Mouse (Mus musculus): ENCODE measurements around the gene Celf2.

Gene Celf2

DNA sequence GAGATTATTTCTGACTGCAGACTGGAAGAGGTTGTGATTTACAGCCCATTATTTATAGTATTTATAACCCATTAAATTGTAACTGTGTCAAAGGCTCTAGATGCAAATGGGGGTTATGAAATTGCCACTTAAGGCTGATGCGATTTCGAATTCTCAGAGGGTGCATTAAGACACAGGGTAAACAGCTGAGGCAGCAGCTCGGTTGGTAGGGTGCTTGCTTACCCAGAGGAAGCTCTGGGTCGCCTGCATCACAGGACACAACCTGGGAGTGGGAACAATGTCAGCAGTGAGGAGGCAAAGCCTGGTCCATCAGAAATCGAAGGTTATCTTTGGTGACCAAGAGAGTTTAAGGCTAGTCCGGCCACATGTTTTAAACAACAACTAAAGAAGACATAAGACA lies 286.5 kb downstream of the Celf2 start:
- in situ Hi-C loops (cut with MboI; ENCODE audit: unreplicated experiment in 2 of 2): no loop called here

DNA sequence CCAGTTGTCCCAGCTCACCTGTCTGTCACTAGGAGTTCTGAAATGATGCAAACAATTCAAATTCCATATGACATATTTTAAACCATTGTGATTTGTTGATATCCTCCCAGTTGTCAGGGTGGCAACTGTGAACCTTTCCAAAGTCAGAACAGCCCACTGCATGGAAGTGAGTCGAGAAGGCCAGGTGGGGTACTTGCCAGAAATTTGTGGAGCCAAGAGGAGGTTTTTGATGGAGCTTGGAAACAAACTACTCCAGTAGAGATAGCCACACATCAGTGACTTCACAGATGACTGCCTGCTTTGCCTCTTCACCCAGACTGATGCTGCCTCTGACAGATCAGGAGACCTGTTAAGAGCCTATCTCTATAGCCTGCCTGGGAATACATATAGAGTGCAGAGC lies 287.5 kb downstream of the Celf2 start:
- in situ Hi-C loops (cut with MboI; ENCODE audit: unreplicated experiment in 2 of 2): no loop called here

DNA sequence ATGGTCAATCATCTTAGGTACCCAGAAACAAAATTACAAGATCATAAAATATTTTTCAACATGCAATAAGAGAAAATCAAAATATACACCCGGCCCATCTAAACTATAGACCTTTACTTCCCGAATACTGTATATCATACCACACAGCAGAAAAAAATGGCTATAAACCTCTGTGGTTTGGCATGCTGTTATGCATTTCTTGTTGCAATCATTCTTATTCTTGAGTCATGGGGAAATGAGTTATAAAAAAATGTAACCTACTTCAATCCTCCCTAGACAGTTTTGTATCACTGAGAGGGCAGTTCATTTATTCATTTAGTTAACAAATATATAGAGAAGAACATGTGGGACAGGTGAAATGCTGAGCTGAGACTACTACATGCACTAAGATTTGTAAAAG lies 291.3 kb downstream of the Celf2 start:
- in situ Hi-C loops (cut with MboI; ENCODE audit: unreplicated experiment in 2 of 2): no loop called here

GRCm38 (mm10) chr2:7207691-7208504 lies 301.5 kb downstream of the Celf2 start:
- in situ Hi-C loops (cut with MboI; ENCODE audit: unreplicated experiment in 2 of 2): no loop called here

DNA sequence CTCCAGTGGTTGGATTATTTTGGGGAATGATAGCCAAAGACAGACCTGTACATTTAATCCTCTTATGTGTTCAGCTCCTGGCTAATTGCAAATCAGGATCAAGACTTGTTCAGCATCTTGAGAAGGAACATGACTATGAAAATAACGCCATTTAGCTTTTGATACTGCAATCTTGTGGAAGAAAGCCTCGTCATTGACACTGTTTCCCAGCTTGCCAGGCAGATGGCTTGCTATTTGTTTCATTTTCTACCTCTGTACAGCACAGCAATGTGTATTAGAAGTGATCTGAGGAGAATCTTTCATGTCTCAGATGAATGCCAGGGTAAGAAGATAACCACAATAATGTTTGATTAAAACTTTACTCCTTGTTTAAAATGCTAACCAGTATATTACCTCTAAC lies 315.9 kb downstream of the Celf2 start:
- in situ Hi-C loops (cut with MboI; ENCODE audit: unreplicated experiment in 2 of 2): no loop called here

DNA sequence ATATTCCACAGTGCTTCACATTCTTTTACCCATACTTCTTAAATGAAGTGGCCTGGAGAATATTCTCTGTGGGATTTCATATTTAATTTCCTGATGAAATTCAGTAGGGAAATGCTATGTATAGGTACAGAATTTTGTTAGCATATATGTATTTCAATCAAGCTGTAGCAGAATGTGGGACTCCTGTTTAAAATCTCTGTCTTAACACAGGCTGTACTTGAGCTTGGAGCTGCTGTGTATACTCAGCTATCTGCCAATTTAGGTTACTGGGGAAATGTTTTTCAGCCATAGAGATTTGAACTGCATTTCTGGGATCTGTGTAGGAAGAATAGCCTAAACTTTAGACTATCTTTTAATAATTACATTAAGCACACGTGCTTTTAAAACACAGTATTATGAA lies 330.2 kb downstream of the Celf2 start:
- in situ Hi-C loops (cut with MboI; ENCODE audit: unreplicated experiment in 2 of 2): no loop called here

GRCm38 (mm10) chr2:7173271-7174064 lies 335.9 kb downstream of the Celf2 start:
- in situ Hi-C loops (cut with MboI; ENCODE audit: unreplicated experiment in 2 of 2): no loop called here

- in situ Hi-C loops (cut with MboI; ENCODE audit: unreplicated experiment in 2 of 2): no loop called here
Measured at GRCm38 (mm10) chr2:7171087-7171696, 338.2 kb downstream of the Celf2 start.

- in situ Hi-C loops (cut with MboI; ENCODE audit: unreplicated experiment in 2 of 2): no loop called here
Measured at GRCm38 (mm10) chr2:7165786-7166185, 343.6 kb downstream of the Celf2 start.

DNA sequence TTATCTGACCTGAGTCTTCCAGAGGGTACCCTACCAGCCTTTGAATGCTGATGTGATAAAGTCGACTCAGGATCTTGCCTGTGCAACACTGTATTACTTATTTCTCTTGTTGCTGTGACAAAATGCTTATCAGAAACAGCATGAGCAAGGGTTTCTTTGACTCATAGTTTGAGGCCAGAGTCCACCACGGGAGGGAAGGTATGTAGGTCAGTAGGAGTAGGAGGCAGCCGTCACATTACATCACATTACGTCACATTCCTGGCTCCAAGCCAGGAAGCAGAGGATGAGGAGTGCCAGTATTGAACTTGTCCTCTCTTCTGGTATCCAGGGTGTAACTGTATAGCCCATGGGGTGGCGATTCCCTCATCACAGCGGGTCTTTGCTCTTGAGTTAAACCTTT lies 349.3 kb downstream of the Celf2 start:
- in situ Hi-C loops (cut with MboI; ENCODE audit: unreplicated experiment in 2 of 2): no loop called here

DNA sequence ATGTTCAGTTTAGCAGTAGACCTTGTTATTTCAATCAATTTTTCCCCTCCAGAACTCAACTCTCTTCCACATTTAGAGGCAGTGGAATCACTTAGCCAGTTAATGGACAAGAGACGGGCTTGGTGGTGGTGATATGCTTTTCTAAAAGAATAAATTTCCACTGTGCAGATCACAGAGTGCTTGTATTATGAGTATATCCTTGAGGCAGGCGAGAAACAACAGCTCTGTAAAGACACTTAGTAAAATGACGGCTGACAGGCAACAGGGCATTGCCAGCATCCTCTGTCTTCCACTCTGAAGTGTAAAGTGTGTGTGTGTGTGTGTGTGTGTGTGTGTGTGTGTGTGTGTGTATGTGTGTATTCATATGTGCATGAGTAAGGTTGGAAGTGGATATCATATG lies 362.1 kb downstream of the Celf2 start:
- in situ Hi-C loops (cut with MboI; ENCODE audit: unreplicated experiment in 2 of 2): loop anchor here in 1 of 2 experiments (25.0 kb wide), 1 partner anchor 485 kb away; no protein-coding TSS in a partner anchor

- in situ Hi-C loops (cut with MboI; ENCODE audit: unreplicated experiment in 2 of 2): loop anchor here in 1 of 2 experiments (25.0 kb wide), 1 partner anchor 483 kb away; no protein-coding TSS in a partner anchor
Measured at GRCm38 (mm10) chr2:7145541-7146043, 363.8 kb downstream of the Celf2 start.

DNA sequence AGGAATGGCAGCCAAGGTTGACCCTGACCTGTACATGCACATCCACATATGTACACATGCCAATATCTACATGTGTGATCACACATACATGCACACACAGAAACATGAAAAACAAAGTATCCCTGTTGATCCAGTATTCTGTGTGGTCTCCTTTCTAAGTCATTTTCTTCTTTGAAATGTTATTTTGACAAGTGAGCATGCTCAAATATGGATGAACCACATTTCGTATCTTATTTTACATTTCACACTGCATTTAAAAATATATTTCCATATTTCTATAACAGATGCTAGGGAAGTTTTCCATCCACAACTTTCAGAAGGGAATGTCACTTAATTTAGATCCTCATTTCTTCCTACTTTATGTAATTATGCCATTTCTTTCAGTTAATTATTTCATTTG lies 364.5 kb downstream of the Celf2 start:
- in situ Hi-C loops (cut with MboI; ENCODE audit: unreplicated experiment in 2 of 2): loop anchor here in 1 of 2 experiments (25.0 kb wide), 1 partner anchor 483 kb away; no protein-coding TSS in a partner anchor

GRCm38 (mm10) chr2:7123366-7123765 lies 386.0 kb downstream of the Celf2 start:
- in situ Hi-C loops (cut with MboI; ENCODE audit: unreplicated experiment in 2 of 2): no loop called here

DNA sequence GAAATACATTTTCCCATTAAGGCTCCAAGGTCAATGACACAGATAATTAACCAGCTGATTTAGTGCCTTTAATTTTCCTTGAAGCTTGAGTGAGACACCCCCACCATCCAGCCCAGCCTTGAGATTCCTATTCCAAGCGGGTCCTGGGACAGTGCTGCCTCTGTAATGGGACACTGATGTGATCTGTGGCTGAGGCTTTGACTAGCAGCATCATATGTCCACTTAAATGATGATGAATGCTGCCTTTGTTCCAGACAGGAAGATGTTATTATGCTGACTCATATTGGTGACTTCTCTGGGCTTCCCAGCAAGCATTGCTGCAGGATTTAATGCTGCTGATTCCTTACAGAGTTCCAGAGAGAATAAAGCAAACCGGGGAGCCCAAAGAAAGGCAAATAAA lies 393.6 kb downstream of the Celf2 start:
- in situ Hi-C loops (cut with MboI; ENCODE audit: unreplicated experiment in 2 of 2): loop anchor here in 1 of 2 experiments (10.0 kb wide), 2 partner anchors 401 to 551 kb away; no protein-coding TSS in a partner anchor

DNA sequence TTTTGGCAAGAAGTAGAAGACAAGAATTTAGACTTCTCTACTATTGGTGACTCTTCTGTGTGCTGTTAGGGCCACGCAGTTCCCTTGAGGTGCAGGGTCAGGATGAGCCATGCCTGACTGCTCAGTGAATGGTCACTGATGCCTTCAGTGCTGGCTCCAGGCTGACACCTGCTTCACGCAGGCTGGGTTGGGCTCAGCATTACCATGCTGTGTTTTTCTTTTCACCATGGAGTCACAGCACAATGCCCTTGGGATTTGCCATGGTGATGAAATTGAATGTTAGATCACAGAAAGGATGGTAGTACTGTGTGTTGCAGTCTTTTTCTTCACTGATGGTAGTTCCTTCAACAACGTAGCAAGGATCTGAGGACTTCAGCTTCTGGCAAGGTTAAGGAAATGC lies 394.2 kb downstream of the Celf2 start:
- in situ Hi-C loops (cut with MboI; ENCODE audit: unreplicated experiment in 2 of 2): loop anchor here in 1 of 2 experiments (10.0 kb wide), 2 partner anchors 400 to 550 kb away; no protein-coding TSS in a partner anchor

DNA sequence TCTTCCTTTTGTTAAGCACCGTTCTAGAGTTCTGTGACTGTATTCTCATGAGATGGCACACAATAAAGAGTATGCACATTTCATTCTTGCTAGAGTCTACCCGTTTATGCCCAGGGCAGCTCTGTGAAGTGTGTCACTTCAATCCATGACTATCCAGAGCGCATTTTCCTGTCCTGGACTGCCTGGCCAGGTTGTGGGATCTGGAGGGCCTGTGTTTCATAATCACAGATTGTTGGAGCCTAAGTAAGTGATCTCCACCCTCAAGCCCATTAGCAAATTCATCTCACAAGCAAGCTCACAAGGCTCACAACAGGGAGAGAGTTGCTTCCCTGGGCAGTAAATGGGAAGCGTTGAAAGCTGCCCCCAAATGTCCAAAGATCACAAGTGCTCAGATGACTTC lies 395.6 kb downstream of the Celf2 start:
- in situ Hi-C loops (cut with MboI; ENCODE audit: unreplicated experiment in 2 of 2): loop anchor here in 1 of 2 experiments (10.0 kb wide), 2 partner anchors 399 to 549 kb away; no protein-coding TSS in a partner anchor

DNA sequence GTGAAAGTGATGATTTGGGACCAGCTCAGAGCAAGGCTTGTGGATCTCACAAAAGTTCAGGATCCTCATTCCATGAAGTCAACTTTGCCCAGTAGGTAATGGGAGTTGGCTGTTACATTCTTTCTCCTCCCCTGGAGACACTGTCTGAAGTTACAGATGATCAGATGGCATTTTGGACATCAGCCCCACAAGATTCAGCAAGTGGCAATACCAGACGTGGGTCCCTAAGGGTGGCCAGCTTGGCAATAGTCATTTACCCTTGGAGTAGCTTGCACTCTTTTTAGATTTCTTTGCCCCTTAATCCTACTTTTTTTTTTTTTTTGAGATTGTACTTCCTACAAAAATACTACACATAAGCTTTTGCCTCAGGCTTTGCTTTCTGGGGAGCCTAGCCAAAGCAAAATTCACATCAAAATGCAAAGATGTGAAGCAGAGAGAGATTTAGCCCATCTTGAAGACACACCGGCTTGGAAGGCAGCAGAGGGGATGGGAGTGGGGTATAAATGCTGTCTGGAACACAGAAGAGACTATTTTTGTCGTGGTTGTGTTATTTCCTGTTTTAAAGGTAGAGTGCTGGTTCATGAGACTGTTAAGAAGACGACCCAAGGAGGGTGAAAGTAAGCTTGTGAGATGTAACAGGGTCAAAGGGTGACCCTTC lies 397.1 kb downstream of the Celf2 start:
- in situ Hi-C loops (cut with MboI; ENCODE audit: unreplicated experiment in 2 of 2): loop anchor here in 1 of 2 experiments (10.0 kb wide), 2 partner anchors 397 to 547 kb away; no protein-coding TSS in a partner anchor

- in situ Hi-C loops (cut with MboI; ENCODE audit: unreplicated experiment in 2 of 2): no loop called here
Measured at GRCm38 (mm10) chr2:7093414-7093813, 415.9 kb downstream of the Celf2 start.

GRCm38 (mm10) chr2:7092641-7093040 lies 416.7 kb downstream of the Celf2 start:
- in situ Hi-C loops (cut with MboI; ENCODE audit: unreplicated experiment in 2 of 2): no loop called here

All from v-Abl transformed pro-B cells (cell line).